Mouse (Mus musculus) CD4-positive, CD25-positive, alpha-beta regulatory T cell, adult 9 weeks (primary cell): Measurements from ENCODE around the gene Klrc3. TPM values are rescaled to one million over a fixed set of nuclear protein-coding genes. Genes with fewer than 3 reads are reported as not detected.

Experiments used
- polyA plus RNA-seq: library from polyadenylated mRNA; unstranded; fragments of 100-300 nt; shearing (Covaris generic); gene quantifications from one replicate; pipeline ENCODE4 v1.2.1, GENCODE M21; 2017

Klrc3 gene
- polyA plus RNA-seq, result not detected

DNA sequence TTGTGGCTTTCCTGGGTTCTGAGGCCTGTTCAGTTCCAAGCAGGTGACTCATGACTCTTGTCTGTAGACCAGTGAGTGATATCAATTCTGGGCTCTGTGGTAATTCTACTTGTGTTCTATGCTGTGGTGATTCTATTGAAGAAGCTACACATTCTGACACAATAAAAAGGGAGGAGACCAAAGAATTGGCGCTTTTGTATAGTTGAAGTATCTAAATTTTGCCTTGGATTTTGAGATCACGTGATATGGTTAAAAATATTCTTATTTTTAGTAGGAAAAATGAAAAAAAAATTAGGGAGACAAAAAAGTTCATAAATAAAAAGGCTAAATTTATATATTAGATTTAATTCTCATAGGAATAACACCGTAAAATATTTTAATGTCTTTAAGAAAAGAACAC is at the start of gene Klrc3:
Gene Klrc3, minus strand, starts transcription at position 101 of the 400 bp plus-strand sequence.

GRCm38 (mm10) chr6:129678873-129679272 is 35.7 kb upstream of the Klrc3 start, which contains the start of gene Klrc1:
Gene Klrc1, minus strand, starts transcription at chr6:129678973.

GRCm38 (mm10) chr6:129660589-129660988 is 17.5 kb upstream of the Klrc3 start, which contains the start of gene Klrc2:
Gene Klrc2, minus strand, starts transcription at chr6:129660689.

GRCm38 (mm10) chr6:129623735-129624134 is 19.4 kb downstream of the Klrc3 start, which contains the start of gene Klrk1:
Gene Klrk1, minus strand, starts transcription at chr6:129623864.

GRCm38 (mm10) chr6:129591508-129591907 is 51.6 kb downstream of the Klrc3 start, which contains the start of gene Klrd1:
Gene Klrd1, plus strand, starts transcription at chr6:129591782.

Other genes with a start within 250 kb of the Klrc3 start
- 1.1 TPM for gene Clec1b, start 246.0 kb downstream of the Klrc3 start, polyA plus RNA-seq
- not detected for gene Clec9a, start 234.5 kb downstream of the Klrc3 start, polyA plus RNA-seq
- gene Clec1a, start 191.3 kb downstream of the Klrc3 start, polyA plus RNA-seq, result not detected
- gene Olr1, start 136.2 kb downstream of the Klrc3 start, polyA plus RNA-seq, result 0.79 TPM
- not detected for gene Tmem52b, start 130.8 kb downstream of the Klrc3 start, polyA plus RNA-seq
- 21.1 TPM for gene Gabarapl1, start 110.2 kb downstream of the Klrc3 start, polyA plus RNA-seq
- gene Klre1, start 65.4 kb downstream of the Klrc3 start, polyA plus RNA-seq, result 0.43 TPM
- gene Klrd1, start 51.6 kb downstream of the Klrc3 start, polyA plus RNA-seq, result 6.3 TPM
- 2.4 TPM for gene Klrk1, start 19.5 kb downstream of the Klrc3 start, polyA plus RNA-seq
- 0.42 TPM for gene Klrc2, start 17.4 kb upstream of the Klrc3 start, polyA plus RNA-seq
- gene Klrc1, start 35.6 kb upstream of the Klrc3 start, polyA plus RNA-seq, result 1.7 TPM
- gene Klri1, start 73.8 kb upstream of the Klrc3 start, polyA plus RNA-seq, result not detected
- gene Klri2, start 97.1 kb upstream of the Klrc3 start, polyA plus RNA-seq, result 0.07 TPM
- not detected for gene Gm156, start 140.9 kb upstream of the Klrc3 start, polyA plus RNA-seq
- gene Gm17631, start 219.3 kb upstream of the Klrc3 start, polyA plus RNA-seq, result not detected
- gene Klra17, start 233.3 kb upstream of the Klrc3 start, polyA plus RNA-seq, result not detected